Mouse (Mus musculus): ENCODE results near the gene Unc80. TPM values are rescaled to one million over a fixed set of nuclear protein-coding genes. Genes with fewer than 3 reads are reported as not detected.

The Unc80 gene
- polyA plus RNA-seq (2015; fragmentation: Nextera tagmentation; extraction: Ambion mirVana): 1.7 and 1.8 TPM in 2 replicates

DNA sequence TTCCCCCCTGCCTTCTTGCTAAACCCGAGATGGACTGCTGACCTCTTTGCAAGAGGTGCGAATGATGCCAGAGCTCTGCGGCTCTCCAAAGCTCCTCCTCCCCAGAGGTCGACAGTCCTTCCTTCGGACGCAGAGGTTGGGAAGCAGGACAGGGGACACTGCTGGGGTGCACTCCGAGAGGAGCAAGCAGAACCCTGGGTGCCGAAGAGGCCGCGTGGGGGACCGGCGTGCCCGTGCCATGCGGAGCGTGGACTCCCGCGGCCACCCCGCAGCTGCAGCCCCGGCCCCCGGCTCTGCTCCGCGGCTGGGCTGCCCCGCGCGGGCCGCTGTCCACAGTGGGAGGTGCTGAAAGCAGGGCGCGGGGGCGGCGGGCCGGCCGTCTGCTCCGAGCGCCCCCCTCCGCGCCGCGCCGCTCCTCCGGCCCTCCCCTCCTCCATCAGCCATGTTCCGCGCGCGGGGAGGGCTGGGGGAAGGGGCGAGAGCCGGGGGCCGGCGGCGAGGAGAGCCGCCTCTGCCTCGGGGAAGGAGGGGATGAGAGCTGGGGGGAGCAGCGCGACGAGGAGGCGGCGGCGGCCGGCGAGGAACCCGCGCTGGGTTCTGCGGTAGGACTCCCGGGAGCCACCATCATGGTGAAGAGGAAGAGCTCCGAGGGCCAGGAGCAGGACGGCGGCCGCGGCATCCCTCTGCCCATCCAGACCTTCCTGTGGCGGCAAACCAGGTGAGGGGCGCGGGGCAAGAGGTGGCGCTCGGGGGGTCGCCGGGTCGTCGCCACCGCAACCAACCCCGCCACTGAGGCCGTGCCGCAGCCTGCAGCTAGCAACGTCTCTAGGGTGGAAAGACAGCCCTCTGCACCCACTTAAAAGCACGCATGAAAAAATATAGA is at the start of gene Unc80:
Gene Unc80 (plus strand): TSS at position 547 of the 883 bp plus-strand sequence.
- Histone ChIP-seq H3K4me1 (peaks cover 4% of the 10 kb centered on the region; the same call in 1 of the 2 replicates), H3K27ac (peak within 1 kb of the TSS; percentile 19; the same call in 1 of the 2 replicates), H3K9me3 (replicated peaks) (no peaks in the 10 kb centered on the region), H3K27me3 (no peaks in the 10 kb centered on the region; the same call in 1 of the 2 replicates), H3K36me3 (ENCODE audit: poor library complexity, severe bottlenecking) (no peaks in the 10 kb centered on the region), H3K4me3 (peak within 1 kb of the TSS; percentile 69), H3K9ac (peak within 1 kb of the TSS; percentile 80), H3K4me2 (peak within 1 kb of the TSS; percentile 91)
- WGBS: under 1% methylated on average over 60 of the region's 83 CpGs
- ATAC-seq: peak; percentile 95

DNA sequence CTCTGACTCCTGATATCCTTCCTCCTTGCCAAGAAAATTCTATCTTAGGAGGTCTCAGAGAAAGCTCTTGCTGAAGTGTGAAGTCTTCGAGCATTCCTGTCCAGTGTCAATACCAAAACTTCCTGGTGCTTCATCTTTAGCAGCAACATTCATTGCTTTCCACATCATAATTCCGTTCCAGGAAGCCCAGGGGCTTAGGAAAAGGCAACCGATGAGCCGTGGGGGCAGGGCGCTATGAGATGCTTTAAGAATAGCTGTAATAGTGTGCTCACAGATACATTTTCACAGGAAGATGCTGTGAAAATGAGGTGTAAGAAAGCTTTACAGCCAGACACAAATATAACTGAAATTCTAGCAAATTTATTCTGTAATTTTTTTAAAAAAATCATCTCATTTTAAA is 42.1 kb upstream of the Unc80 start:
- H3K4me1 ChIP-seq: no peaks in the 10 kb centered on the region
- WGBS: 91% methylated on average over 5 of the region's 5 CpGs
- ATAC-seq: no peak
- H3K27ac ChIP-seq: no peak overlapping the region
- H3K4me3 ChIP-seq: no peak overlapping the region
- H3K9me3 ChIP-seq (replicated peaks): no peaks in the 10 kb centered on the region
- H3K9ac ChIP-seq: no peak overlapping the region
- H3K4me2 ChIP-seq: no peak overlapping the region
- H3K36me3 ChIP-seq (ENCODE audit: poor library complexity, severe bottlenecking): peaks cover 69% of the 10 kb centered on the region
- H3K27me3 ChIP-seq: no peaks in the 10 kb centered on the region

DNA sequence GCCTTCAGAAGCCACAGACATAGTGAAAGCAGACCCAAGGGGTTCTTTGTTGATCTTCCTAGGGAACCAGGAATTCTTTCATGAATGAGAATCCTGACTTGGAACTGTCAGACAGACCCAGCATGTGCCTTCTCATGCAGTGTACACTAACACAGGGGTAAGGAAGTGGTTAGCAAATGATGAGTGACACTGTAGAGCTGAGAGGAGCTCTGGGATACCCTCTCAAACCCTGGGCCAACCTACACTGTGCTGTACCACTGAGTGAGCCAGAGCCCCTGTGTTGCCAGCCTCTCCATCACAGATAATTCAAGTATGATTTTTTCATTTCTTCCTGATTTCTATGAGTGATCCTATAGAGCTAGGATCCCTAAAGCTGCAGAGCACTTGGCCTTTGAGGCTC is 37.2 kb upstream of the Unc80 start:
- Histone ChIP-seq H3K36me3 (ENCODE audit: poor library complexity, severe bottlenecking) (peaks cover 58% of the 10 kb centered on the region), H3K27ac (no peak overlapping the region), H3K4me3 (no peak overlapping the region), H3K9ac (no peak overlapping the region), H3K27me3 (no peaks in the 10 kb centered on the region), H3K4me1 (no peaks in the 10 kb centered on the region), H3K9me3 (replicated peaks) (no peaks in the 10 kb centered on the region), H3K4me2 (no peak overlapping the region)
- no peak for ATAC-seq

DNA sequence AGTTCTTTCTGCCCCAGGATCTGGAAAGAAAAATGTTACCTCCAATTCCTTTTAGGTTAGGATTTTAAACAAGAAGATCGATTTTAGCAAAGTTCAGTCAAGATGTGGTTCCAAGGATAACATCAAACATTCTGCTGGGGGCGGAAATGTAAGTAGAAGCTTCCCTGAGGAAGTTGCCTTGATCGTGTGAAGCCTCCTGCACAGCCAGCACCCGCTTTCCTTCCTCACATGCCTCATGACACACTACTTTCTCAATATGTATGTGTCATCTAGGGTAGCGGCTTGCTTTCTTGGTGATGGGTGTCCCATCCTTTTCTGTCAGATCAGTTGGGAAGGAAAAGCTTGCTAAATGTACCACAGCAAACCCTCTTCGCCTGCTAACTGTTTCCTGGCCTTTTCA is 36.7 kb upstream of the Unc80 start:
- Histone ChIP-seq H3K4me1 (no peaks in the 10 kb centered on the region), H3K27me3 (no peaks in the 10 kb centered on the region), H3K27ac (no peak overlapping the region), H3K9ac (no peak overlapping the region), H3K36me3 (ENCODE audit: poor library complexity, severe bottlenecking) (peaks cover 53% of the 10 kb centered on the region), H3K9me3 (replicated peaks) (no peaks in the 10 kb centered on the region), H3K4me3 (no peak overlapping the region), H3K4me2 (no peak overlapping the region)
- ATAC-seq: no peak
- WGBS: 94% methylated on average over 6 of the region's 6 CpGs

DNA sequence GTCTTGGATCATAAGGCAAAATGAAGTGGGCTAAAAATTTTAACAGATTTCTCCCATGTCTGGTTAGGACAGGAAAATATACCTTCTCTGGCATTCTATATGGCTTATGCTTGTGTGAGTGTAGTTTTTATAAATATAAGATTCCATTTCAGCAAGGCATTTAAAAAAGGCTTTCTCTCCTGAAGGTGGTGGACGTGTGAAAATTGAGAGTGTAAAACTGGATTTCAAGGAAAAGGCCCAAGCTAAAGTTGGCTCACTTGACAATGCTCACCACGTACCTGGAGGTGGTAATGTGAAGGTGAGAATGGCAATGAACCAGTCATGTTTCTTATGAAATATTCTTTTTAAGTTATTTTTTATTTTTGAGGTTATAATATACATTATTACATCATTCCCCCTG is 30.1 kb upstream of the Unc80 start:
- Histone ChIP-seq H3K4me1 (no peaks in the 10 kb centered on the region), H3K36me3 (ENCODE audit: poor library complexity, severe bottlenecking) (peaks cover 56% of the 10 kb centered on the region), H3K27me3 (no peaks in the 10 kb centered on the region), H3K9me3 (replicated peaks) (no peaks in the 10 kb centered on the region), H3K9ac (no peak overlapping the region), H3K4me3 (no peak overlapping the region), H3K27ac (no peak overlapping the region), H3K4me2 (no peak overlapping the region)
- 91% methylated on average over 2 of the region's 2 CpGs for WGBS
- ATAC-seq: no peak

DNA sequence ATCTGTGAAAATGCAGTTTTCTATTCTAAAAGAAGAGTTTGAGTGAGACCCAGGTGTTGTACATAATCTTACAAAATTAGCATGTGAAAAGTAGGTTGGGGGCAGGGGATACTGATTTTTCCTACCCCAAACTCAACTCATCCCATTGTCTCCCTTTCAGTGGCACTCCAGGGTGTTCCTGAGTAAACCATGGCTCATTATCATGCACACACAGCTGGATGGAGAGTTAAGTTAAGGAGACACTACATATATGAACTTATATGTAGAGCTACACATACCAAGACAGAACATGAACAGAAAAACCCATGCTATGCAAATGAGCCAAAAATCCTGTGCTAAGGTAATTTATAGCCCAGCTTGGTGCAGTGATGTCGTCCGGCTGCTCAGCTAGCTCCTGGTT is 25.2 kb upstream of the Unc80 start:
- H3K9ac ChIP-seq: no peak overlapping the region
- 76% methylated on average over 2 of the region's 2 CpGs for WGBS
- no peaks in the 10 kb centered on the region for H3K27me3 ChIP-seq
- H3K4me3 ChIP-seq: no peak overlapping the region
- H3K4me2 ChIP-seq: no peak overlapping the region
- no peaks in the 10 kb centered on the region for H3K9me3 ChIP-seq (replicated peaks)
- ATAC-seq: no peak
- H3K36me3 ChIP-seq (ENCODE audit: poor library complexity, severe bottlenecking): peaks cover 51% of the 10 kb centered on the region
- H3K4me1 ChIP-seq: no peaks in the 10 kb centered on the region
- H3K27ac ChIP-seq: no peak overlapping the region

DNA sequence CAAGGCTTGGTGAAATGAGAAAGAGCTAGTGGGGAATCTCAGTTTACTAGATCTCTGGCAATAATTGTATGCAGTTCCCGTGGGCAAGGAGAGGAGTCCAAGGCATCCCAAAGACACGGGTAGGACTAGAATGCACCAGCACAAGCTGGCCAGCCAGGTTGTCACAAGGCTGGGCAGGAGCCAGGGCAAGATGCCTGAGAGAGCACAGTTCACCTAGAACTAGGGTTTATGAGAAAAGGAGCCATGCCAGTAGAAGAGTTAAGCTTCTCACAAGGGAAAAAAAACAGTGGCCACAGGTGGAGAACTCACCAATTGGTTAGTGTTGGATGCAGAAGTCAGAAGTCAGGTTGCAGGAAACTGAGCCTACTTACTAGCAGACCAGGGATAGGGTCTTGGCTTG is 18.7 kb upstream of the Unc80 start:
- WGBS: 60% methylated on average over 2 of the region's 2 CpGs
- Histone ChIP-seq H3K27me3 (no peaks in the 10 kb centered on the region), H3K4me3 (no peak overlapping the region), H3K36me3 (ENCODE audit: poor library complexity, severe bottlenecking) (0 out of 2 replicates have a peak, but pooled peaks cover 3% of the 10 kb centered on the region), H3K4me2 (no peak overlapping the region), H3K9ac (no peak overlapping the region), H3K9me3 (replicated peaks) (no peaks in the 10 kb centered on the region), H3K4me1 (no peaks in the 10 kb centered on the region), H3K27ac (no peak overlapping the region)
- ATAC-seq: no peak

DNA sequence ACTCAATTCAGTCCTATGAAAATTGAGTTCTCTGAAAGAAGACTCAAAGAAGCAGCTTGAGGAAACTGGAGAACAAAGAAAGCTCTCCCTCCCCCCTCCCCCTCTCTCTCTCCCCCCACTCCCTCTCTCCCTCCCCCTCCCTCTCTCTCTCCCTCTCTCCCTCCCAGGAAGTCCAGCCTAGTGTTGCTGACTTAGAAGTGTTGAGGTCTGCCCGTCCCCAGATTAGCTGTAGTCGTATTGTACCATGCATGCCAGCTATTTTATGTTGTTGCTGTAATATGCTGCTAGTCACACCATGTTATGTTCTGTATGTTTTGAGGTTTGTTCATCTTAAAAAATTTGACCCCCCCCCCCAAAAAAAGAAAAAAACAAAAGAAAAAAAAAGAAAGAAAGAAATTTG is 11.6 kb upstream of the Unc80 start:
- H3K9me3 ChIP-seq (replicated peaks): no peaks in the 10 kb centered on the region
- H3K36me3 ChIP-seq (ENCODE audit: poor library complexity, severe bottlenecking): no peaks in the 10 kb centered on the region
- H3K27ac ChIP-seq: no peak overlapping the region
- no peak overlapping the region for H3K9ac ChIP-seq
- ATAC-seq: no peak
- no peaks in the 10 kb centered on the region for H3K4me1 ChIP-seq
- 7% methylated on average over 2 of the region's 2 CpGs for WGBS
- H3K4me2 ChIP-seq: no peak overlapping the region
- H3K27me3 ChIP-seq: no peaks in the 10 kb centered on the region
- H3K4me3 ChIP-seq: no peak overlapping the region

DNA sequence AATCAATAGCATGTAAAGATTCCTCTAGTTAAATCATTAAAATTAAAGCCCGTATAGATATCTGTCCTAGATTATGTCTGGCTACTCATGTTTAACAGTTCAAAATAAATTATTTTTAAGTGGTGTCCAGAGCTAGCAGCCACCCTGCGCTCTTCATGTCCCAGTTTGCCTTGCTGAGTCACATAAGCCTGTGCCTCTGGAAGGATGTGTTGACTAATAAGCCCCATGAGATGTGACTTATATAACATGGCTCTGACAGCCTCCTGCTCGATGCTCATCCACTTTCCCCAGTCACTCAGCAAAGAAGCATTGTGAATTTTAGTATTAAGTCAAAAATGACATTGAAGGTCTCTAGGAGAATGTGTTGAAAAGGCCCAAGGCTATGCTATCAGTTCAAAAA is 10.4 kb upstream of the Unc80 start:
- ATAC-seq: no peak
- Histone ChIP-seq H3K9me3 (replicated peaks) (no peaks in the 10 kb centered on the region), H3K4me3 (no peak overlapping the region), H3K4me2 (no peak overlapping the region), H3K9ac (no peak overlapping the region), H3K27me3 (no peaks in the 10 kb centered on the region), H3K36me3 (ENCODE audit: poor library complexity, severe bottlenecking) (no peaks in the 10 kb centered on the region), H3K27ac (no peak overlapping the region), H3K4me1 (no peaks in the 10 kb centered on the region)
- 85% methylated on average over 3 of the region's 3 CpGs for WGBS

DNA sequence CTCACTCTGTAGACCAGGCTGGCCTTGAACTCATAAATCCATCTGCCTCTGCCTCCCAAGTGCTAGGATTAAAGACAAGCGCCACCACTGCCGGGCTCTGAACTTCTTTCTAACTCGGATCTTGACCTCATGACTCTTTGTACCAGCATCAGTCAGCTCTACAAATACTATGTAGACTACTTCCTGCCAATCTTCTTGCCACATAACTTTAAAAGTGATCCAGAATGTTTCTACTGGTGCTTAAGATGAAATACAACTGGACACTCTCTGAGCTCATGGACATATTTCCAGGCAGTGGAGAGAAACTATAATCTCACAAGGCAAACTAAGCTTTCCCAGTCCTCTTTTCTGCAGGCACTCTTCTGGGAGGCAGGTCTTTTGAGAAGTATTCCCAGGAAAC is 8.8 kb upstream of the Unc80 start:
- WGBS: 80% methylated on average over 3 of the region's 3 CpGs
- Histone ChIP-seq H3K36me3 (ENCODE audit: poor library complexity, severe bottlenecking) (no peaks in the 10 kb centered on the region), H3K4me2 (no peak overlapping the region), H3K4me1 (no peaks in the 10 kb centered on the region), H3K4me3 (no peak overlapping the region), H3K9me3 (replicated peaks) (no peaks in the 10 kb centered on the region), H3K9ac (no peak overlapping the region), H3K27me3 (no peaks in the 10 kb centered on the region), H3K27ac (no peak overlapping the region)
- ATAC-seq: no peak

DNA sequence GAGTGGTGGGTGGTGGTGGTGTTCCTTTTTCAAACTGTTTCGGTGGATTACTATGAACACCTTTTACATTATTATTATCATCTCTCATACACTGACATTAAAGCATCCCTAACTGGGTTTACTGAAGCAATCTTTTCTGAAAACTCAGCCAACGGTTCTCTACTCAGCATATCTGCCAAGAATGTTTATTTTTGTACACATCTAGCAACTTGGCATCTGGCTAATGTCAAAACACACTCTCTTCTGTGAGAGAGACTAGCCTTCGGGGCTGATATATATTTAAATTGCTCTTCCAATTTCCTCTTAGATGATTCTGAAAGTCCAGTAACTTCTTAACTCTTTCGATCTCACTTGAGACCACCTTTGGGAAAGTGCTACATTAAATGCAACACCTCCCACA is 7.3 kb upstream of the Unc80 start:
- 80% methylated on average over 4 of the region's 4 CpGs for WGBS
- Histone ChIP-seq H3K4me2 (no peak overlapping the region), H3K27me3 (no peaks in the 10 kb centered on the region), H3K27ac (no peak overlapping the region), H3K9me3 (replicated peaks) (no peaks in the 10 kb centered on the region), H3K9ac (no peak overlapping the region), H3K4me3 (no peak overlapping the region), H3K36me3 (ENCODE audit: poor library complexity, severe bottlenecking) (no peaks in the 10 kb centered on the region), H3K4me1 (no peaks in the 10 kb centered on the region)
- no peak for ATAC-seq

DNA sequence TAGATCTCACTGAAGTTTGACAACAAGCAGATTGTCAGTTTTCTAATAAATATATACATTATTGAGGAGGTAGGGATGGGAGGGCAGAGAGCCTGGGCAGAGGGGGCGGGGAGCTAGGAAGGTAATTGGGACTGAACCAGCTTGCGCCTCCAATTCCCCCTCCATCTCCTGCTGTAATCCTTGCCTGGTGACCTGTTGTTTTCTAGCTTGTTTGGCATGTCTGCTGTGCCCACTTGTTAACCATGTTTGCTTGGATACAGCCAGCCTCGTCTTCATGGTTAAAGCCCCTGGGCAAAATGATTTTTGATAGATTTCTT is 495 bp downstream of the Unc80 start:
- Histone ChIP-seq H3K9ac (peak overlapping the region; percentile 80), H3K27me3 (no peaks in the 10 kb centered on the region; the same call in 1 of the 2 replicates), H3K4me3 (peak overlapping the region; percentile 69), H3K4me2 (peak overlapping the region; percentile 91), H3K36me3 (ENCODE audit: poor library complexity, severe bottlenecking) (no peaks in the 10 kb centered on the region), H3K4me1 (peaks cover 4% of the 10 kb centered on the region; the same call in 1 of the 2 replicates), H3K9me3 (replicated peaks) (no peaks in the 10 kb centered on the region), H3K27ac (no peak overlapping the region; the same call in 1 of the 2 replicates)
- 9% methylated on average over 3 of the region's 3 CpGs for WGBS
- ATAC-seq: peak; percentile 50

DNA sequence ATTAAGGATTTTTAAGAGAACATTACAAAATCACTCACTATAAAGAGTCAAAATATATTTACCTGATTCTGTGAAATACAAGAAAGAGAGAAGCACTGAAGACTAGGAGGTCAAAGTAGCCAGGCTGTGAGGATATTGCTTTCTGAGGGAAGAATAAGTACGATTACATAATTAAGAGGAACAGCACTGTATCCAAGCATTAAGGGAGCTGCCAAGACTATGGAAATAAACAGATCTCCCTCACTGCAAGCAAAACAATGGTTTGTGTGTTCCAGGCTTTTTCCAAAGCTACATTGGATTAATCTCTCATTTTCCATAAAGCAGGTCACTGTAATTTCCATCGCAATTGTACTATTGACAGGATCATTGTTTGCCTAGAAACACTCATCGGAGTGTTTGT is 14.6 kb downstream of the Unc80 start:
- Histone ChIP-seq H3K27ac (no peak overlapping the region), H3K9ac (no peak overlapping the region), H3K4me2 (no peak overlapping the region), H3K4me3 (no peak overlapping the region), H3K4me1 (no peaks in the 10 kb centered on the region), H3K27me3 (no peaks in the 10 kb centered on the region), H3K36me3 (ENCODE audit: poor library complexity, severe bottlenecking) (no peaks in the 10 kb centered on the region), H3K9me3 (replicated peaks) (no peaks in the 10 kb centered on the region)
- WGBS: 79% methylated on average over 3 of the region's 3 CpGs
- ATAC-seq: no peak

Data from forebrain, embryonic 13.5 days (tissue).